Mouse (Mus musculus): ENCODE measurements around the gene Trim43b. TPM values are rescaled to one million over a fixed set of nuclear protein-coding genes. Genes with fewer than 3 reads are reported as not detected.
"Not testable (repeated sequence)": the region's sequence is repeated elsewhere in the genome, so short reads cannot be mapped to it uniquely, and the experiment has no call there.

The Trim43b gene
- under 1 TPM in 1 of 2 experiments, not detected in 1; 0.28 TPM for total RNA-seq (2021)
- long read RNA-seq, experiment 1 = 0 reads
- long read RNA-seq, experiment 2 = 0 reads

- DNase-seq (ENCODE audit: low spot score in 2 of 2) = not testable (repeated sequence)
These were observed at the start of gene Trim43b for GRCm38 (mm10) chr9:89092735-89093134. Gene Trim43b, minus strand, starts transcription at chr9:89092835.

GRCm38 (mm10) chr9:89104576-89104975 is 11.9 kb upstream of the Trim43b start:
- not testable (repeated sequence) for DNase-seq (ENCODE audit: low spot score in 2 of 2)

GRCm38 (mm10) chr9:89086746-89087145 is 5.9 kb downstream of the Trim43b start:
- not testable (repeated sequence) for DNase-seq (ENCODE audit: low spot score in 2 of 2)

- not testable (repeated sequence) for DNase-seq (ENCODE audit: low spot score in 2 of 2)
These were observed 13.0 kb downstream of the Trim43b start for GRCm38 (mm10) chr9:89079637-89080036.

- not testable (repeated sequence) for DNase-seq (ENCODE audit: low spot score in 2 of 2)
These were observed 16.1 kb downstream of the Trim43b start for GRCm38 (mm10) chr9:89076508-89076907.

- DNase-seq (ENCODE audit: low spot score in 2 of 2) = not testable (repeated sequence)
These were observed 25.5 kb downstream of the Trim43b start for GRCm38 (mm10) chr9:89067143-89067501.

GRCm38 (mm10) chr9:89066378-89067142 is 26.1 kb downstream of the Trim43b start:
- DNase-seq (ENCODE audit: low spot score in 2 of 2) = peak; percentile 69 to 72

Other genes with a start within 250 kb of the Trim43b start
- under 1 TPM in 1 of 2 experiments, not detected in 1; 0.65 TPM for gene Bcl2a1a, start 135.9 kb downstream of the Trim43b start, total RNA-seq (2021)
- gene Bcl2a1b, start 106.4 kb upstream of the Trim43b start, total RNA-seq (2021) = 1 to 10 TPM; 1.3 to 2.0 TPM
- gene Gm29094, start 106.5 kb upstream of the Trim43b start, total RNA-seq (2021) = not detected
- 10 to 100 TPM; 26.5 to 36.3 TPM for gene Mthfs, start 117.8 kb upstream of the Trim43b start, total RNA-seq (2021)

Measured in left cerebral cortex, adult 18-20 months (tissue).